Mouse (Mus musculus) ES-Bruce4 (cell line): Measurements from ENCODE around the gene Tbc1d22a.

Experiments
- CTCF ChIP-seq: IDR thresholded peaks from one replicate; pipeline ENCODE4 v1.8.1; 2011; ENCODE audit warnings: low read depth, low read length
- EP300 ChIP-seq: IDR thresholded peaks from 2 replicates; pipeline ENCODE4 v1.6.1; 2011; ENCODE audit warnings: low read depth, low read length; ENCODE audit not compliant: insufficient read depth
- POLR2A ChIP-seq: IDR thresholded peaks from one replicate; pipeline ENCODE4 v1.8.1; 2011; ENCODE audit warnings: low read length; ENCODE audit not compliant: insufficient read depth

- TF ChIP-seq CTCF = no peak
- TF ChIP-seq POLR2A = no peak
- no peak for TF ChIP-seq EP300
Observed at GRCm38 (mm10) chr15:86476483-86476882, 262.2 kb downstream of the Tbc1d22a start.
